Mouse (Mus musculus) urinary bladder, postnatal 36 days (tissue): ENCODE data around the gene Pax9.

Source experiments
- DNase-seq, 2 experiments: peaks; one replicate each; pipeline ENCODE4 v3.0.0; 2022; ENCODE audit warnings: low spot score in 2 of 2, mixed read lengths in 1 of 2

Pax9 gene

GRCm38 (mm10) chr12:56691427-56692079 lies at the start of gene Pax9:
Pax9 (plus strand) TSS chr12:56691767.
- DNase-seq = no peak

- no peak for DNase-seq
Measured at GRCm38 (mm10) chr12:56669451-56670122, 22.0 kb upstream of the Pax9 start.

GRCm38 (mm10) chr12:56670795-56671194 lies 20.8 kb upstream of the Pax9 start:
- DNase-seq = no peak

- no peak for DNase-seq
Measured at GRCm38 (mm10) chr12:56674726-56675125, 16.8 kb upstream of the Pax9 start.

GRCm38 (mm10) chr12:56677620-56678019 lies 13.9 kb upstream of the Pax9 start:
- DNase-seq = no peak

- no peak for DNase-seq
Measured at GRCm38 (mm10) chr12:56681096-56681811, 10.3 kb upstream of the Pax9 start.

GRCm38 (mm10) chr12:56687640-56688481 lies 3.7 kb upstream of the Pax9 start:
- no peak for DNase-seq

- no peak for DNase-seq
Measured at GRCm38 (mm10) chr12:56688482-56688840, 3.1 kb upstream of the Pax9 start.

GRCm38 (mm10) chr12:56688920-56689319 lies 2.6 kb upstream of the Pax9 start:
- no peak for DNase-seq

GRCm38 (mm10) chr12:56689331-56689730 lies 2.2 kb upstream of the Pax9 start:
- DNase-seq = no peak

GRCm38 (mm10) chr12:56689736-56690135 lies 1.8 kb upstream of the Pax9 start:
- DNase-seq = no peak

GRCm38 (mm10) chr12:56690366-56690765 lies 1.2 kb upstream of the Pax9 start:
- no peak for DNase-seq

GRCm38 (mm10) chr12:56691001-56691400 lies 566 bp upstream of the Pax9 start:
- DNase-seq = no peak

- no peak for DNase-seq
Measured at GRCm38 (mm10) chr12:56692536-56692935, 969 bp downstream of the Pax9 start.

GRCm38 (mm10) chr12:56693411-56694098 lies 2.0 kb downstream of the Pax9 start:
- no peak for DNase-seq

- no peak for DNase-seq
Measured at GRCm38 (mm10) chr12:56694361-56694760, 2.8 kb downstream of the Pax9 start.

- DNase-seq = no peak
Measured at GRCm38 (mm10) chr12:56694936-56695335, 3.4 kb downstream of the Pax9 start.

- DNase-seq = peak; percentile 77 to 81
Measured at GRCm38 (mm10) chr12:56695358-56696173, 4.0 kb downstream of the Pax9 start.

GRCm38 (mm10) chr12:56696174-56697010 lies 4.8 kb downstream of the Pax9 start:
- DNase-seq = no peak
